Mouse (Mus musculus) stomach, postnatal 0 days (tissue): ENCODE data around the gene Tardbp.

ENCODE experiments used
- CTCF ChIP-seq: IDR thresholded peaks from 2 replicates; pipeline ENCODE4 v1.5.1; 2016; ENCODE audit warnings: antibody characterized with exemption, low read depth, mild to moderate bottlenecking, moderate library complexity
- EP300 ChIP-seq: optimal IDR thresholded peaks from 2 replicates; pipeline ENCODE3; 2016; ENCODE audit warnings: antibody characterized with exemption

- TF ChIP-seq CTCF (no peak), EP300 (no peak)
These were observed 7.0 kb downstream of the Tardbp start for GRCm38 (mm10) chr4:148619805-148620204.
